Mouse (Mus musculus): Measurements from ENCODE around the gene Nmi. TPM values are rescaled to one million over a fixed set of nuclear protein-coding genes. Genes with fewer than 3 reads are reported as not detected.

Nmi gene
- polyA plus RNA-seq, 1 experiment, result 1.3 TPM

DNA sequence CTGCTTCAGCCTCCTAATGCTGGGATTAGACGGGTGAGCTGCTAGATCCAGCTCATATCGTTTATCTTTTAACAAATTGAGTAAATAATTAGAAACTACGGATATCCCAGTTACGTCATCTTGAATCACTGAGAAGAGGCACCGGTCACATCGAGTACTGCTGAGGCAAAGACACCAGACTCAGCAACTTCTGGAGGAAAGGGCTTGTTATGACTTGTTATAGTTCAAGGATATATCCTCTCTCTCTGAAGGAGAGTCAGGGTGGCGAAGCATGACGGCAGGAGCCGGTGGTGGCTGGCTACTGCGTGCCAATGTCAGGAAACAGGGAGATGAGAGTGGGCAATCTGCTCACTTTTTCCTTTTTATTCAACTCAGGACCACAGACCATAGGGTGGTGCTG is 11.9 kb upstream of the Nmi start:
- Histone ChIP-seq H3K36me3 (ENCODE audit: control insufficient read depth, insufficient read depth) (no peaks in the 10 kb centered on the region), H3K4me3 (ENCODE audit: insufficient read depth, poor library complexity, severe bottlenecking) (no peak overlapping the region), H3K79me3 (ENCODE audit: low read depth) (no peaks in the 10 kb centered on the region), H3ac (ENCODE audit: control insufficient read depth, insufficient read length, low read depth) (no peak overlapping the region), H3K79me2 (ENCODE audit: control insufficient read depth, insufficient read depth) (no peaks in the 10 kb centered on the region), H3K27me3 (ENCODE audit: control insufficient read depth, insufficient read depth, insufficient read length) (no peaks in the 10 kb centered on the region)
- TF ChIP-seq MYOG (IDR thresholded peaks at IDR 0.05; ENCODE audit: control insufficient read depth, extremely low read depth, insufficient read length), result no peak
- no peak for TF ChIP-seq FOSL1 (IDR thresholded peaks at IDR 0.05; ENCODE audit: insufficient read depth, low read length, poor library complexity, severe bottlenecking)
- TF ChIP-seq USF1 (IDR thresholded peaks at IDR 0.05; ENCODE audit: low read depth), result no peak
- no peak for TF ChIP-seq CTCF (IDR thresholded peaks at IDR 0.05; ENCODE audit: control insufficient read depth, insufficient read depth, insufficient read length)
- no peak for TF ChIP-seq MYOD1 (IDR thresholded peaks at IDR 0.05; ENCODE audit: control insufficient read depth, insufficient read length, low read depth)
- no peak for TF ChIP-seq MAX (IDR thresholded peaks at IDR 0.05)
- no peak for TF ChIP-seq CEBPB (IDR thresholded peaks at IDR 0.05; ENCODE audit: low read depth)

DNA sequence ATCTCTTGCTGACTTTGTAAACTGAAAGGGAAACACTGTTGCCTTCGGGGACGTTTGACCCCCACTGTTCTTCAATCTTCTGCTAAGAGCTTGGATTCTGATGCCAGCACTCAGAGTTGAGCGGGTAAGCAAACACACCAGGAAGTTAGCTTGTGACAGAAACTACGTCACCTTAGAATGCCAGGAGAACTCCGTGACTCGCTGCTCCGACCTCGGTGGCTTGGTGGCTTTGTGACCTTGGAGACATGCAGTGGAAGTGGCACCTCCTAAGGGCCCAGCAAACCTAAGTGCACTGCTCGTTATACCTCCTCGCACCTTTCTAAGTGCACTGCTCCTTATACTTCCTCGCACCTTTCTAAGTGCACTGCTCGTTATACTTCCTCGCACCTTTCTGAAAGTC is 9.0 kb upstream of the Nmi start:
- no peak overlapping the region for H3ac ChIP-seq (ENCODE audit: control insufficient read depth, insufficient read length, low read depth)
- H3K79me3 ChIP-seq (ENCODE audit: low read depth), result no peaks in the 10 kb centered on the region
- H3K36me3 ChIP-seq (ENCODE audit: control insufficient read depth, insufficient read depth), result no peaks in the 10 kb centered on the region
- no peak overlapping the region for H3K4me3 ChIP-seq (ENCODE audit: insufficient read depth, poor library complexity, severe bottlenecking)
- TF ChIP-seq MYOG (IDR thresholded peaks at IDR 0.05; ENCODE audit: control insufficient read depth, extremely low read depth, insufficient read length), result no peak
- TF ChIP-seq USF1 (IDR thresholded peaks at IDR 0.05; ENCODE audit: low read depth), result no peak
- TF ChIP-seq FOSL1 (IDR thresholded peaks at IDR 0.05; ENCODE audit: insufficient read depth, low read length, poor library complexity, severe bottlenecking), result no peak
- TF ChIP-seq MAX (IDR thresholded peaks at IDR 0.05), result no peak
- no peak for TF ChIP-seq CTCF (IDR thresholded peaks at IDR 0.05; ENCODE audit: control insufficient read depth, insufficient read depth, insufficient read length)
- TF ChIP-seq MYOD1 (IDR thresholded peaks at IDR 0.05; ENCODE audit: control insufficient read depth, insufficient read length, low read depth), result no peak
- no peak for TF ChIP-seq CEBPB (IDR thresholded peaks at IDR 0.05; ENCODE audit: low read depth)
- H3K79me2 ChIP-seq (ENCODE audit: control insufficient read depth, insufficient read depth), result no peaks in the 10 kb centered on the region
- no peaks in the 10 kb centered on the region for H3K27me3 ChIP-seq (ENCODE audit: control insufficient read depth, insufficient read depth, insufficient read length)

DNA sequence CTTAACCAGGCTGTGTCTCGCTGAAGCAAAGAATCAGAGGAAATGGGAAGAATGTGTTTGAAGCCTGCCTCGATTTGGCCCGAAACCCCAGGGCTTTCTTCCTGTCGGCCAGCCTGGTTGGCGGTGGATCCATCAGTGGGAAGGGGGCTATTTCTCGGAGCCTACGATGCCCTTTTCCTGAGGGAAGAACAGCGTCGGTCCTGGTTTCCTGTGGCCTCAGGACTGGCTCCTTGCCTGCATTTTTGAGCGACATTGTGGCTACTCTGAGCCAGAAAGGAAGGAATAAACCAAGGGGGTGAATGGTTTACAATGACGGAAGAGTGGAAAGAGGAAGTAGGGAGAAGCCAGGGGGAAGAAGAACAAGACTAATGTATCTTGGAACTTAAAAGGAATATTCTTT is 8.3 kb upstream of the Nmi start:
- Histone ChIP-seq H3K79me3 (ENCODE audit: low read depth) (no peaks in the 10 kb centered on the region), H3ac (ENCODE audit: control insufficient read depth, insufficient read length, low read depth) (no peak overlapping the region), H3K27me3 (ENCODE audit: control insufficient read depth, insufficient read depth, insufficient read length) (no peaks in the 10 kb centered on the region), H3K79me2 (ENCODE audit: control insufficient read depth, insufficient read depth) (no peaks in the 10 kb centered on the region), H3K4me3 (ENCODE audit: insufficient read depth, poor library complexity, severe bottlenecking) (no peak overlapping the region), H3K36me3 (ENCODE audit: control insufficient read depth, insufficient read depth) (no peaks in the 10 kb centered on the region)
- TF ChIP-seq MYOD1 (IDR thresholded peaks at IDR 0.05; ENCODE audit: control insufficient read depth, insufficient read length, low read depth) (no peak), MYOG (IDR thresholded peaks at IDR 0.05; ENCODE audit: control insufficient read depth, extremely low read depth, insufficient read length) (no peak), FOSL1 (IDR thresholded peaks at IDR 0.05; ENCODE audit: insufficient read depth, low read length, poor library complexity, severe bottlenecking) (no peak), USF1 (IDR thresholded peaks at IDR 0.05; ENCODE audit: low read depth) (no peak), MAX (IDR thresholded peaks at IDR 0.05) (no peak), CEBPB (IDR thresholded peaks at IDR 0.05; ENCODE audit: low read depth) (no peak), CTCF (IDR thresholded peaks at IDR 0.05; ENCODE audit: control insufficient read depth, insufficient read depth, insufficient read length) (no peak)

DNA sequence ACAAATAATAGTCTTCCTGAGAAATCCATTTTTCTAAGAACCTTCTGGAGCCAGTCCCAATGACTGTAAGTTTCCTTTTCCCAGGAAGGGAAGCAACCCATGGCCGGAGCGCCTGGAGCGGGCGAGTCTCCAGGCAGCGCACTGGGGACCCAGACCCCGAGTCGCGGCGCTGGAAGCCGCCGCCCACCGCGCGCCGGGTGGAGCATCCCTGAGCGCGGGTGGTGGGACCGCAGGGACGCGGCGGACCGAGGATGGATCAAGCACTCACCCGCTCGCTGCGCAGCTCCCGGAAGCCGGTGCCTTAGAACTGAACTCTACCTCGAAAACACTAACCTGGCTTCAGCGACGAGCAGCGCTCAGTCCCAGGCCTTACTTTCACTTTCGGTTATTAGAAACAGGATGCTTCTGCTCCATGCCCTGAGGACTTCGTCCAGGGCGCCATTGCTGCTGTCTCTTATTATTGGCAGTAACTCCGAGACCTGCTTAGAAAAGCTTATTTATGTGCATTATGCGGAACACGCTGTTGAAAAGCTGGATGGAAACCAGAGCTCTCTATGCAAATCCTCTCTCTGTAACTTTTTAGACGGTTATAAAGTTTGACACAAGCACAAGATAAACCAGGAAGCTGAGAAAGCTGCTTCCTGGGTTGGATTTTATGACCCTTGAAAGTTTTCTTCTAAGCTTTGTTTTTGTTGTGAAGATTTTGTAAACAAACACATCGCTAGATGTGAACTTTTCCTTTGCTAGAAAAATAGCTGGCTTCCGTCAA is 469 bp downstream of the Nmi start:
- peak overlapping the region; percentile 24 for H3ac ChIP-seq (ENCODE audit: control insufficient read depth, insufficient read length, low read depth)
- H3K27me3 ChIP-seq (ENCODE audit: control insufficient read depth, insufficient read depth, insufficient read length), result no peaks in the 10 kb centered on the region

DNA sequence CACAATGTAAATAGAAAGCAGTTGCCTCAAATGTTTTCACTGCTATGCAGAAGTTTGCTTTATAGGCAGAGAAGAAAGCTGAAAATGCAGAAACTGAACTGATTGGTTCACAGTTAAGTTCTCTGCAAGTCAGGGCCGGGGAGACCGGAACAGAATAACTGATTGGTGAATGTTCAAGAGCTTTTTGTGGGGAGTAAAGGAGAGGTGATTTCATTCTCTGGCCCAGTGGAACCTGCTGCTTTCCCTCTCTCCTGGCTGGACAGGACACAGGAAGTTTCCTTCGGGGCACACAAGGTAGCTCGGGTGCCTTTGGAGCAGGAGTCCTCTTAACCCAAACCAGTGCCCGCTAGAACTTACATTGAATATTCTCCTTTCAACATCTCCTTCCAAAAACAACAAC is 1.2 kb downstream of the Nmi start:
- no peaks in the 10 kb centered on the region for H3K27me3 ChIP-seq (ENCODE audit: control insufficient read depth, insufficient read depth, insufficient read length)
- H3K4me3 ChIP-seq (ENCODE audit: insufficient read depth, poor library complexity, severe bottlenecking), result no peak overlapping the region
- H3K36me3 ChIP-seq (ENCODE audit: control insufficient read depth, insufficient read depth), result no peaks in the 10 kb centered on the region
- no peaks in the 10 kb centered on the region for H3K79me2 ChIP-seq (ENCODE audit: control insufficient read depth, insufficient read depth)
- H3ac ChIP-seq (ENCODE audit: control insufficient read depth, insufficient read length, low read depth), result no peak overlapping the region
- TF ChIP-seq MYOD1 (IDR thresholded peaks at IDR 0.05; ENCODE audit: control insufficient read depth, insufficient read length, low read depth) (no peak), USF1 (IDR thresholded peaks at IDR 0.05; ENCODE audit: low read depth) (no peak), CTCF (IDR thresholded peaks at IDR 0.05; ENCODE audit: control insufficient read depth, insufficient read depth, insufficient read length) (no peak), MAX (IDR thresholded peaks at IDR 0.05) (no peak), MYOG (IDR thresholded peaks at IDR 0.05; ENCODE audit: control insufficient read depth, extremely low read depth, insufficient read length) (no peak), CEBPB (IDR thresholded peaks at IDR 0.05; ENCODE audit: low read depth) (no peak), FOSL1 (IDR thresholded peaks at IDR 0.05; ENCODE audit: insufficient read depth, low read length, poor library complexity, severe bottlenecking) (no peak)
- H3K79me3 ChIP-seq (ENCODE audit: low read depth), result no peaks in the 10 kb centered on the region

More for the DNA sequence above, 469 bp downstream of the Nmi start:
- no peaks in the 10 kb centered on the region for H3K79me2 ChIP-seq (ENCODE audit: control insufficient read depth, insufficient read depth)
- H3K79me3 ChIP-seq (ENCODE audit: low read depth), result no peaks in the 10 kb centered on the region
- no peak for TF ChIP-seq MAX (IDR thresholded peaks at IDR 0.05)
- no peak for TF ChIP-seq CTCF (IDR thresholded peaks at IDR 0.05; ENCODE audit: control insufficient read depth, insufficient read depth, insufficient read length)
- TF ChIP-seq FOSL1 (IDR thresholded peaks at IDR 0.05; ENCODE audit: insufficient read depth, low read length, poor library complexity, severe bottlenecking), result no peak
- no peak for TF ChIP-seq MYOD1 (IDR thresholded peaks at IDR 0.05; ENCODE audit: control insufficient read depth, insufficient read length, low read depth)
- TF ChIP-seq CEBPB (IDR thresholded peaks at IDR 0.05; ENCODE audit: low read depth), result no peak
- TF ChIP-seq MYOG (IDR thresholded peaks at IDR 0.05; ENCODE audit: control insufficient read depth, extremely low read depth, insufficient read length), result no peak
- no peak for TF ChIP-seq USF1 (IDR thresholded peaks at IDR 0.05; ENCODE audit: low read depth)
- no peak overlapping the region for H3K4me3 ChIP-seq (ENCODE audit: insufficient read depth, poor library complexity, severe bottlenecking)
- no peaks in the 10 kb centered on the region for H3K36me3 ChIP-seq (ENCODE audit: control insufficient read depth, insufficient read depth)

Measured in C2C12 (cell line).